Mouse (Mus musculus) liver, adult 2 months (tissue): Measurements from ENCODE around the gene Srp14. TPM values are rescaled to one million over a fixed set of nuclear protein-coding genes. Genes with fewer than 3 reads are reported as not detected.

Source experiments
- DNase-seq: peaks from one replicate; pipeline ENCODE4 v3.0.0-alpha.2; 2011; ENCODE audit warnings: low read depth, low spot score; ENCODE audit errors: extremely low read depth
- H3K27ac ChIP-seq: fragments of 200-500 bp; replicated peaks from 2 replicates; pipeline ENCODE4 v1.5.1; 2012; ENCODE audit warnings: low read depth, mild to moderate bottlenecking, control low read depth, inconsistent platforms, low read length; ENCODE audit not compliant: insufficient read depth
- H3K27me3 ChIP-seq: fragments of 200-500 bp; 2 replicates; pipeline ENCODE4 v1.6.1; 2012; ENCODE audit warnings: mild to moderate bottlenecking, moderate library complexity, low read length, inconsistent platforms; ENCODE audit not compliant: control insufficient read depth, insufficient read depth
- H3K36me3 ChIP-seq: fragments of 200-500 bp; 2 replicates; pipeline ENCODE4 v1.6.1; 2012; ENCODE audit warnings: low read length, inconsistent platforms; ENCODE audit not compliant: control insufficient read depth, insufficient read depth
- H3K4me1 ChIP-seq: fragments of 200-500 bp; 2 replicates; pipeline ENCODE4 v1.6.1; 2011; ENCODE audit warnings: low read length; ENCODE audit not compliant: control insufficient read depth, insufficient read depth
- H3K4me3 ChIP-seq: fragments of 200-500 bp; 2 replicates; pipeline ENCODE4 v1.5.1; 2011; ENCODE audit warnings: low read depth, mild to moderate bottlenecking, control low read depth, low read length, moderate library complexity; ENCODE audit not compliant: insufficient read depth
- H3K79me2 ChIP-seq: fragments of 200-500 bp; 2 replicates; pipeline ENCODE4 v1.6.1; 2012; ENCODE audit warnings: inconsistent platforms, mild to moderate bottlenecking, low read length, moderate library complexity; ENCODE audit not compliant: control insufficient read depth, insufficient read depth
- H3K9ac ChIP-seq: fragments of 200-500 bp; 2 replicates; pipeline ENCODE4 v1.6.1; 2012; ENCODE audit warnings: low read depth, mild to moderate bottlenecking, control low read depth, inconsistent platforms, low read length
- CTCF ChIP-seq: fragments of 200-500 bp; IDR thresholded peaks from 2 replicates; pipeline ENCODE4 v1.5.1; 2011; ENCODE audit warnings: low read depth, low read length, control low read depth
- POLR2A ChIP-seq: fragments of 200-500 bp; IDR thresholded peaks from 2 replicates; pipeline ENCODE4 v1.6.1; 2011; ENCODE audit warnings: low read length, control low read depth; ENCODE audit not compliant: insufficient read depth; ENCODE audit errors: extremely low read depth
- WGBS: fragments of 180-500 bp; shearing (Covaris S2); methylation state at CpG from one replicate; pipeline ENCODE4 v1.1.7; 2018; 5-methylcytosine and 5-hydroxymethylcytosine counted together
- polyA plus RNA-seq: library from polyadenylated mRNA; depleted of rRNA; stranded (reverse); fragments of >200 nt; gene quantifications from 2 replicates; pipeline ENCODE4 v1.2.3, GENCODE M21; 2012
- total RNA-seq: library from RNA; depleted of rRNA; stranded (reverse); fragments of >200 nt; gene quantifications from 2 replicates; pipeline ENCODE4 v1.2.3, GENCODE M21; 2014

Gene Srp14
- total and polyA plus RNA-seq, 2 experiments: 37.3 to 72.8 TPM

- H3K27ac ChIP-seq: no peak overlapping the region
- 23% methylated on average over 6 of the region's 6 CpGs for WGBS
- H3K4me3 ChIP-seq: no peak overlapping the region
- H3K36me3 ChIP-seq: peaks cover 13% of the 10 kb centered on the region
- DNase-seq: peak; percentile 95
- peaks cover 6% of the 10 kb centered on the region for H3K4me1 ChIP-seq
- TF ChIP-seq CTCF: no peak
- TF ChIP-seq POLR2A: no peak
- H3K9ac ChIP-seq: no peak overlapping the region
- H3K27me3 ChIP-seq: no peaks in the 10 kb centered on the region
- H3K79me2 ChIP-seq: no peaks in the 10 kb centered on the region
These were observed 28.5 kb downstream of the Srp14 start for GRCm38 (mm10) chr2:118451056-118451455.

- TF ChIP-seq CTCF (no peak), POLR2A (no peak)
- 85% methylated on average over 12 of the region's 12 CpGs for WGBS
- Histone ChIP-seq H3K27ac (no peak overlapping the region), H3K9ac (no peak overlapping the region), H3K4me3 (no peak overlapping the region), H3K27me3 (no peaks in the 10 kb centered on the region), H3K36me3 (peaks cover 15% of the 10 kb centered on the region), H3K79me2 (no peaks in the 10 kb centered on the region), H3K4me1 (peaks cover 6% of the 10 kb centered on the region)
- DNase-seq: peak; percentile 69
These were observed 31.3 kb downstream of the Srp14 start for GRCm38 (mm10) chr2:118448181-118448580.

GRCm38 (mm10) chr2:118445696-118446674, 33.5 kb downstream of the Srp14 start:
- TF ChIP-seq CTCF: no peak
- no peak for TF ChIP-seq POLR2A
- DNase-seq: no peak
- 91% methylated on average over 13 of the region's 13 CpGs for whole genome bisulfite sequencing
- Histone ChIP-seq H3K36me3 (peaks cover 15% of the 10 kb centered on the region), H3K27me3 (no peaks in the 10 kb centered on the region), H3K4me1 (peaks cover 1% of the 10 kb centered on the region; the same call in 1 of the 2 replicates), H3K9ac (no peak overlapping the region), H3K27ac (no peak overlapping the region), H3K4me3 (no peak overlapping the region), H3K79me2 (no peaks in the 10 kb centered on the region)

- no peak for DNase-seq
- no peak overlapping the region for H3K4me3 ChIP-seq
- H3K27ac ChIP-seq: no peak overlapping the region
- TF ChIP-seq POLR2A (no peak), CTCF (no peak)
- no peaks in the 10 kb centered on the region for H3K27me3 ChIP-seq
- peaks cover 13% of the 10 kb centered on the region for H3K36me3 ChIP-seq
- H3K79me2 ChIP-seq: no peaks in the 10 kb centered on the region
- 94% methylated on average over 4 of the region's 4 CpGs for WGBS
- H3K4me1 ChIP-seq: no peaks in the 10 kb centered on the region
- H3K9ac ChIP-seq: no peak overlapping the region
These were observed 36.8 kb downstream of the Srp14 start for GRCm38 (mm10) chr2:118442723-118443122.

- no peak overlapping the region for H3K4me3 ChIP-seq
- H3K27ac ChIP-seq: no peak overlapping the region
- H3K36me3 ChIP-seq: peaks cover 13% of the 10 kb centered on the region
- H3K79me2 ChIP-seq: no peaks in the 10 kb centered on the region
- 30% methylated on average over 5 of the region's 5 CpGs for WGBS
- peak; percentile 77 for DNase-seq
- H3K27me3 ChIP-seq: no peaks in the 10 kb centered on the region
- H3K9ac ChIP-seq: no peak overlapping the region
- no peaks in the 10 kb centered on the region for H3K4me1 ChIP-seq
- TF ChIP-seq CTCF (no peak), POLR2A (no peak)
These were observed 37.3 kb downstream of the Srp14 start for GRCm38 (mm10) chr2:118442172-118442571.

GRCm38 (mm10) chr2:118431589-118431988, 47.9 kb downstream of the Srp14 start:
- H3K36me3 ChIP-seq: peaks cover 35% of the 10 kb centered on the region

More at GRCm38 (mm10) chr2:118431589-118431988, 47.9 kb downstream of the Srp14 start:
- H3K79me2 ChIP-seq: no peaks in the 10 kb centered on the region
- no peak overlapping the region for H3K4me3 ChIP-seq
- no peak overlapping the region for H3K27ac ChIP-seq
- WGBS: 87% methylated on average over 5 of the region's 5 CpGs
- no peak overlapping the region for H3K9ac ChIP-seq
- H3K27me3 ChIP-seq: no peaks in the 10 kb centered on the region
- no peak for TF ChIP-seq POLR2A
- peak; percentile 55 for TF ChIP-seq CTCF
- DNase-seq: no peak
- no peaks in the 10 kb centered on the region for H3K4me1 ChIP-seq
